Mouse (Mus musculus) retina, adult 2 months (tissue): ENCODE measurements around the gene Gm2a.
"Not testable (repeated sequence)": the region's sequence is repeated elsewhere in the genome, so short reads cannot be mapped to it uniquely, and the experiment has no call there.

Experiments used
- DNase-seq: peaks from one replicate; pipeline ENCODE4 v3.0.0-alpha.2; 2012; ENCODE audit warnings: low read depth, low spot score

The Gm2a gene

GRCm38 (mm10) chr11:55097463-55098188 is at the start of gene Gm2a:
TSS of gene Gm2a (plus strand) at chr11:55098115.
- peak; percentile 95 for DNase-seq

GRCm38 (mm10) chr11:55050837-55051510 is 46.9 kb upstream of the Gm2a start:
- DNase-seq, result no peak

- no peak for DNase-seq
Observed at GRCm38 (mm10) chr11:55057511-55057910, 40.4 kb upstream of the Gm2a start.

- DNase-seq, result no peak
Observed at GRCm38 (mm10) chr11:55060802-55061201, 37.1 kb upstream of the Gm2a start.

- DNase-seq, result no peak
Observed at GRCm38 (mm10) chr11:55062856-55063255, 35.1 kb upstream of the Gm2a start.

GRCm38 (mm10) chr11:55066921-55067320 is 31.0 kb upstream of the Gm2a start:
- DNase-seq, result no peak

GRCm38 (mm10) chr11:55069023-55069422 is 28.9 kb upstream of the Gm2a start:
- no peak for DNase-seq

- DNase-seq, result no peak
Observed at GRCm38 (mm10) chr11:55071344-55071743, 26.6 kb upstream of the Gm2a start.

- no peak for DNase-seq
Observed at GRCm38 (mm10) chr11:55072467-55072866, 25.4 kb upstream of the Gm2a start.

- no peak for DNase-seq
Observed at GRCm38 (mm10) chr11:55073191-55073590, 24.7 kb upstream of the Gm2a start.

- no peak for DNase-seq
Observed at GRCm38 (mm10) chr11:55075602-55076001, 22.3 kb upstream of the Gm2a start.

GRCm38 (mm10) chr11:55076234-55076633 is 21.7 kb upstream of the Gm2a start:
- no peak for DNase-seq

- DNase-seq, result no peak
Observed at GRCm38 (mm10) chr11:55077331-55078231, 20.3 kb upstream of the Gm2a start, which contains the start of gene Ccdc69. TSS of gene Ccdc69 (minus strand) at chr11:55078131.

- DNase-seq, result no peak
Observed at GRCm38 (mm10) chr11:55078502-55078901, 19.4 kb upstream of the Gm2a start.

- DNase-seq, result no peak
Observed at GRCm38 (mm10) chr11:55079180-55079579, 18.7 kb upstream of the Gm2a start.

- no peak for DNase-seq
Observed at GRCm38 (mm10) chr11:55081206-55081605, 16.7 kb upstream of the Gm2a start.

- no peak for DNase-seq
Observed at GRCm38 (mm10) chr11:55084629-55085028, 13.3 kb upstream of the Gm2a start.

- DNase-seq, result no peak
Observed at GRCm38 (mm10) chr11:55085396-55085795, 12.5 kb upstream of the Gm2a start.

GRCm38 (mm10) chr11:55087006-55087405 is 10.9 kb upstream of the Gm2a start:
- peak; percentile 54 for DNase-seq

GRCm38 (mm10) chr11:55089892-55090291 is 8.0 kb upstream of the Gm2a start:
- DNase-seq, result no peak

GRCm38 (mm10) chr11:55093096-55093495 is 4.8 kb upstream of the Gm2a start:
- no peak for DNase-seq

- DNase-seq, result not testable (repeated sequence)
Observed at GRCm38 (mm10) chr11:55096296-55096695, 1.6 kb upstream of the Gm2a start.
